Mouse (Mus musculus) kidney, adult 2 months (tissue): ENCODE data around the gene Grcc10. TPM values are rescaled to one million over a fixed set of nuclear protein-coding genes. Genes with fewer than 3 reads are reported as not detected.

ENCODE experiments used
- DNase-seq: peaks from one replicate; pipeline ENCODE4 v3.0.0; 2021
- H3K27ac ChIP-seq: fragments of 200-500 bp; 2 replicates; pipeline ENCODE4 v1.5.1; 2012; ENCODE audit warnings: low read depth, low read length, control low read depth, inconsistent platforms; ENCODE audit not compliant: insufficient read depth
- H3K27me3 ChIP-seq: fragments of 200-500 bp; replicated peaks from 2 replicates; pipeline ENCODE4 v1.6.1; 2012; ENCODE audit warnings: mild to moderate bottlenecking, moderate library complexity, low read length, inconsistent platforms; ENCODE audit not compliant: control insufficient read depth, insufficient read depth
- H3K36me3 ChIP-seq: fragments of 200-500 bp; 2 replicates; pipeline ENCODE4 v1.6.1; 2012; ENCODE audit warnings: mild to moderate bottlenecking, moderate library complexity, low read length, inconsistent platforms; ENCODE audit not compliant: control insufficient read depth, insufficient read depth
- H3K4me1 ChIP-seq: fragments of 200-500 bp; 2 replicates; pipeline ENCODE4 v1.6.1; 2011; ENCODE audit warnings: low read length; ENCODE audit not compliant: control insufficient read depth, insufficient read depth
- H3K4me3 ChIP-seq: fragments of 200-500 bp; 2 replicates; pipeline ENCODE4 v1.5.1; 2011; ENCODE audit warnings: mild to moderate bottlenecking, low read depth, low read length, control low read depth; ENCODE audit not compliant: insufficient read depth
- CTCF ChIP-seq: fragments of 200-500 bp; conservative IDR thresholded peaks from 2 replicates; pipeline ENCODE4 v1.5.1; 2011; ENCODE audit warnings: low read depth, mild to moderate bottlenecking, control low read depth, low read length, moderate library complexity, mixed read lengths; ENCODE audit not compliant: insufficient read depth, insufficient read length
- POLR2A ChIP-seq: fragments of 200-500 bp; IDR thresholded peaks from one replicate; pipeline ENCODE4 v1.6.1; 2011; ENCODE audit warnings: low read depth, low read length, control low read depth
- WGBS: fragments of 180-500 bp; shearing (Covaris S2); methylation state at CpG from one replicate; pipeline ENCODE4 v1.1.7; 2018; 5-methylcytosine and 5-hydroxymethylcytosine counted together
- polyA plus RNA-seq: library from polyadenylated mRNA; depleted of rRNA; stranded (reverse); fragments of >200 nt; gene quantifications from 2 replicates; pipeline ENCODE4 v1.2.3, GENCODE M21; 2012

Gene Grcc10
- polyA plus RNA-seq, 1 experiment: 474 TPM

GRCm38 (mm10) chr6:124711824-124712782 is 29.1 kb downstream of the Grcc10 start, which contains the start of the genes Emg1 and Phb2:
Gene Emg1 (minus strand): TSS chr6:124712178.
Gene Phb2 (plus strand): TSS chr6:124712336.
- peak within 1 kb of the TSS; percentile 82 for H3K4me3 ChIP-seq
- peak; percentile 99 for DNase-seq
- no peaks in the 10 kb centered on the region for H3K27me3 ChIP-seq
- peaks cover 1% of the 10 kb centered on the region; the same call in 1 of the 2 replicates for H3K36me3 ChIP-seq
- WGBS: under 1% methylated on average over 76 of the region's 76 CpGs
- peaks cover 17% of the 10 kb centered on the region; the same call in 1 of the 2 replicates for H3K4me1 ChIP-seq
- peak within 1 kb of the TSS; percentile 86 for H3K27ac ChIP-seq
- peak; percentile 18 for TF ChIP-seq POLR2A
- TF ChIP-seq CTCF: no peak

GRCm38 (mm10) chr6:124708289-124708889 is 32.8 kb downstream of the Grcc10 start:
- peaks cover 5% of the 10 kb centered on the region for H3K36me3 ChIP-seq
- no peak overlapping the region for H3K27ac ChIP-seq
- no peak for TF ChIP-seq CTCF
- no peak for TF ChIP-seq POLR2A
- no peak overlapping the region for H3K4me3 ChIP-seq
- peaks cover 12% of the 10 kb centered on the region; the same call in 1 of the 2 replicates for H3K4me1 ChIP-seq
- 75% methylated on average over 10 of the region's 10 CpGs for WGBS
- no peak for DNase-seq
- no peaks in the 10 kb centered on the region for H3K27me3 ChIP-seq

GRCm38 (mm10) chr6:124706061-124706627 is 35.0 kb downstream of the Grcc10 start:
- H3K27me3 ChIP-seq: no peaks in the 10 kb centered on the region
- TF ChIP-seq POLR2A (no peak), CTCF (no peak)
- 58% methylated on average over 5 of the region's 5 CpGs for WGBS
- peaks cover 5% of the 10 kb centered on the region for H3K36me3 ChIP-seq
- no peak for DNase-seq
- peaks cover 8% of the 10 kb centered on the region; the same call in 1 of the 2 replicates for H3K4me1 ChIP-seq
- H3K4me3 ChIP-seq: no peak overlapping the region
- no peak overlapping the region for H3K27ac ChIP-seq

- whole genome bisulfite sequencing: 97% methylated on average over 2 of the region's 2 CpGs
These were observed 36.8 kb downstream of the Grcc10 start for GRCm38 (mm10) chr6:124704417-124704816.

GRCm38 (mm10) chr6:124703789-124704188 is 37.4 kb downstream of the Grcc10 start:
- WGBS: 72% methylated on average over 7 of the region's 7 CpGs
- Histone ChIP-seq H3K27me3 (no peaks in the 10 kb centered on the region), H3K4me3 (no peak overlapping the region), H3K4me1 (peaks cover 14% of the 10 kb centered on the region), H3K36me3 (peaks cover 5% of the 10 kb centered on the region), H3K27ac (no peak overlapping the region)
- TF ChIP-seq POLR2A (no peak), CTCF (no peak)
- no peak for DNase-seq

More at GRCm38 (mm10) chr6:124704417-124704816, 36.8 kb downstream of the Grcc10 start:
- H3K27ac ChIP-seq: no peak overlapping the region
- peaks cover 10% of the 10 kb centered on the region for H3K4me1 ChIP-seq
- no peak for DNase-seq
- H3K27me3 ChIP-seq: no peaks in the 10 kb centered on the region
- no peak overlapping the region for H3K4me3 ChIP-seq
- H3K36me3 ChIP-seq: peaks cover 5% of the 10 kb centered on the region
- no peak for TF ChIP-seq CTCF
- no peak for TF ChIP-seq POLR2A

GRCm38 (mm10) chr6:124702784-124703103 is 38.4 kb downstream of the Grcc10 start:
- peaks cover 8% of the 10 kb centered on the region for H3K4me1 ChIP-seq
- no peak for TF ChIP-seq POLR2A
- TF ChIP-seq CTCF: peak; percentile 88
- DNase-seq: peak; percentile 77
- H3K36me3 ChIP-seq: peaks cover 5% of the 10 kb centered on the region
- H3K27me3 ChIP-seq: no peaks in the 10 kb centered on the region
- no peak overlapping the region for H3K4me3 ChIP-seq
- WGBS: 38% methylated on average over 3 of the region's 3 CpGs
- no peak overlapping the region for H3K27ac ChIP-seq
